Mouse (Mus musculus) kidney, postnatal 25 days (tissue): ENCODE data around the gene 1700015G11Rik.

Experiments
- DNase-seq, 2 experiments: peaks; one replicate each; pipeline ENCODE4 v3.0.0; 2021; ENCODE audit warnings: mixed read lengths in 2 of 2

Gene 1700015G11Rik

DNA sequence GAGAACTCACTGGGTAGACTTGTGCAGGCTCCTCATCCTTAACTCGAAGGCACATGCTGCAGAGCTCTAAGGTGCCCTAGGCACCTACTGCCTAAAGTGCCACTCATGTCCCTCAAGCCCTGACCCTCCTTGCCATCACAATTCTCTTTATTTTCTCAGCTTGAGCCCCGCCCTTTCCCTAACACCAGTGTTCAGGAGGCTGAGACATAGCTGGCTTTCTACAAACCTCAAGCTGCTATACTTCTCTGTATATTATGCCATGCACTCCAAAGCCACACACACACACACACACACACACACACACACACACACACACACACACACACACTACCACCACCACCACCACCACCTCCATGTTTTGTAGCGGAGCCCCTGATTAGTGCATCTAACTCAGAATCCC is at the start of gene 1700015G11Rik:
Gene 1700015G11Rik (minus strand): TSS at position 101 of the 400 bp plus-strand sequence.
- no peak for DNase-seq

DNA sequence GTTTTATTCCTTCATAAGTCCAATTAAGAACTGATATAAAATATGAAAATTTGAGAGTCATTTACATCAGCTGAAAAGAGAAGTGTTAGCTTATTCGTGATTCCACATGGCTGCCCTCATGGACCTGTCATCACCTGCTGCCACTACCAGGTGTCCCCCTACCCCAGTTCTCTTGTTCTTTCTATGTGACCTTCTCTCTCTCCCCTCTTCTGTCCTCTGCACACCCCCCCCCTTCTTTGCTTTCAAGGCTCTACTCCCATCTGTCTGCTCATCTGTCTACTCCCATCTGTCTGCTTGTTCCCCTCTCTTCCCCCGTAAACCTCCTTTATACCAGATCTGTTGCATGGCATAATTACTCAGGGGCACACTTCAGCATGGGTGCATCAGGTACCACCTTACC is 41.4 kb upstream of the 1700015G11Rik start:
- no peak for DNase-seq

DNA sequence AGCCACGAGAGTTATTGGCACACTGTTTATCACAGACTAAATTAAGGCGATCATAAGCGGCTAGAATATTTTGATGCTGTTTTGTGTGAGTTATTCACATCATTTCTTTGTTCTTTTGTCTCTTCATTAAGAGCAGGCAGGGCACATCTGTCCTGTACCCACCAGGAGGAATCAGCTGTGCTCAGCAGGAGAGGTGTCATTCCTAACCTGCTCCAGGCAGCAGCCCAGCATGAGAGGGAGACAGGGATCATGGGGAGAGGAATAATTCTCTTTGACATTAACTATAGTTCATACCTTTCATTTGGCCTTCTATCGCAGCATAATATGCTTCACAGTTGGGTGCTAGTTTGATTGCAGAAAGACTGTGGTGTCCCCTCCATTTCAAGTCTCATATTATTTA is 40.7 kb upstream of the 1700015G11Rik start:
- no peak for DNase-seq

GRCm38 (mm10) chr7:52055831-52056230 is 40.3 kb upstream of the 1700015G11Rik start:
- peak in 1 of 2 experiments; percentile 45 for DNase-seq

GRCm38 (mm10) chr7:52037600-52038582 is 22.4 kb upstream of the 1700015G11Rik start:
- peak in 1 of 2 experiments; percentile 35 for DNase-seq

DNA sequence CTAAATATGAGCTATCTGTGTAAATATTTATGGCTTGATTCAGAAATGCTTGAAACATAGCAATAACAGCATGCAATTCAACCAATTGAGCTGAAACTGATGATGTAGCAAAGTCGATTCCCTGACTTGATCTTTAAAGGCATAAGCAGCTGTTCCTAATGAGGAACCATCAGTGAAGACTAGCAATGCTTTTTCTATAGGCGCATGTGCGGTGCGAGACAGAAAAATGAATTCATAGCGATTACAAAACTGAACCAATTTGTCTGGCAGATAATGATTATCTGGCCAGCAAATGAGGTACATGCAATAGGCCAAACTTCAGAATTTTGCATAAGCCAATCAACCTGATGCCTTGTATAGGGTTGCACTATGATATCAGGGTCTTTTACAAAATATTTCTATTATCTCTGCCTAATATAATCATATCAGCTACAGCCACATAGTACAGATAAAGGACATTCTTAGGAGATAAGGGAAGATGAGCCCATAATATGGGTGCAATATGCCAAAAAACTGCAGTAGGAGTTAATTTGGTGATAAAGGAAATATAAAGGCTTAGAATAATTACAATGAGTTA is 8.6 kb upstream of the 1700015G11Rik start:
- no peak for DNase-seq

DNA sequence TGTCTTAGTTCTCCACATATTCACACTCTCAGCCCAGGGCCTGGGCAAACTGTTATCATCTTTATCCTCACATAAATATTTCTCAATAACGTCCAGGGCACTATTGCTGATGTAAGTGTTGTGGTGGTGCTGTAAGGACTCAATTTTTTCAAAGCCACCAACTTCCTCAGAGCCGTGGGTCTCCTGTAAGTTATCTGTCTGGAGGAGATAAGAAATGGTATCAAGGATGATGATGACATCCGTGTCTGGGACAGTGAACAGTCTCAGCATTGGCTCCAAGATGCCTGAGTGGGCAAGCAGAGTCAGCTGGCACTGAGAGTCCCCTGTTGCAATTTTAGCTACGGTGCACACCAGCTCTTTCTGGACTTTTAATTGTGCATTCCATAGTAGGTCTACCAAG is 6.5 kb upstream of the 1700015G11Rik start:
- DNase-seq, result no peak

DNA sequence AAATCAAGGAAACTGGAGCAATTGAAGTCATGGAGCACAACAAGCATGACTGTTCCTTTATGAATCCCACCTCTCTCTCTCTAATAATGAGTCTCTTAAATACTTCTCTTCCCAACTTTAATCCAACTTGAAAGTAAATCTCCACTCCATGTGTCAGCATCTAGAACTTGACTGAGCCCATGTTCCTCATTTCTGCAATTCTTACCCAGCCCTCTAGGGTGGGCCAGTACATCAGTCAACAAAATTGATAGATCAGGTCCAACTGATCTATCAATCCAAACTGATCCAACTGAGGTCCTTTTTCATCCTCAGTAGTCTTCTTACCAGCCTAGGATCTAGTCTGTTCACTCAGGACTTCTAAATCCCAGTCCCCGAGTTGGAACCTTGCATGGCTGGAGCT is 348 bp downstream of the 1700015G11Rik start:
- no peak for DNase-seq

- DNase-seq, result no peak
These were observed 2.1 kb downstream of the 1700015G11Rik start for GRCm38 (mm10) chr7:52013457-52013856.

GRCm38 (mm10) chr7:52007138-52007537 is 8.4 kb downstream of the 1700015G11Rik start:
- no peak for DNase-seq

DNA sequence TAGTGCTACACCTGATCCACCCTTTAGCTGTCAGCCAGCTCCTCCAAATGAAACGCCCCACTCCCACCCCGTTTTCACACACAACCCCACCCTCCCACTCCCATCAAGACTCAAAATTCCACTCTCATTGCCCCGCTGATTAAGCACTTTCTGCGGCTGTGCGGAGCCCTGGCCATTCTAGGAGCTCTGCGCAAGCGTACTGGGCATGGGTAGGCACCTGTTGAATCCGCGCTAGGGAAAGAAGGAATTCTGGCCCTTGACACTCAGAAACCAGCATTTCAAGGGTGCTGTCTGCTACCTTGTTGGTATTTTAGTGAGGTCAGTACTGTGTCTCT is 9.3 kb downstream of the 1700015G11Rik start:
- no peak for DNase-seq

- peak; percentile 97 to 99 for DNase-seq
These were observed 9.8 kb downstream of the 1700015G11Rik start, which contains the start of gene Svip for GRCm38 (mm10) chr7:52005511-52006295. TSS of gene Svip (minus strand) at chr7:52006018.

DNA sequence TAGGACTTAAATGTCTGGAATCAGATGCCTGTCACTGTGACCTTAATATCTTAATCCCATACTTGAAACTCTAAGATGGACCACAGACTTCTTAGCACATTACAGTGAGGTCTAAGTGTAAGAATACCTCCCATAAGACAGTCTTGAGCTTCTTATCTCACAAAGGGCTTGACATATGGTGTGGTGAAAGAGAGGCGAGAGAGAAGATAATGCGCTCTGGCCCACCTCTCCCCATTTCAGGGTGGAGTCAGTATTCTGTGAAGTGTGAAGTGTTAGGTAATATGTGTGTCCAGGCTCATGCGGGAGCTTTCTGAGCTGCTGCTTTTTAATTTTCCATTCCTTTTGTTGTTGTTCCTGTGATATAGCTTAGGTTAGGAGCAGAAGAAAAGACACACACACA is 24.5 kb downstream of the 1700015G11Rik start:
- no peak for DNase-seq

GRCm38 (mm10) chr7:51986909-51987308 is 28.6 kb downstream of the 1700015G11Rik start:
- DNase-seq, result no peak

GRCm38 (mm10) chr7:51985763-51986162 is 29.8 kb downstream of the 1700015G11Rik start:
- DNase-seq, result no peak

GRCm38 (mm10) chr7:51982303-51982702 is 33.2 kb downstream of the 1700015G11Rik start:
- DNase-seq, result no peak

GRCm38 (mm10) chr7:51979271-51979670 is 36.3 kb downstream of the 1700015G11Rik start:
- DNase-seq, result peak in 1 of 2 experiments; percentile 11

GRCm38 (mm10) chr7:51975181-51975580 is 40.3 kb downstream of the 1700015G11Rik start:
- DNase-seq, result no peak

- DNase-seq, result no peak
These were observed 42.0 kb downstream of the 1700015G11Rik start for GRCm38 (mm10) chr7:51973526-51973925.

DNA sequence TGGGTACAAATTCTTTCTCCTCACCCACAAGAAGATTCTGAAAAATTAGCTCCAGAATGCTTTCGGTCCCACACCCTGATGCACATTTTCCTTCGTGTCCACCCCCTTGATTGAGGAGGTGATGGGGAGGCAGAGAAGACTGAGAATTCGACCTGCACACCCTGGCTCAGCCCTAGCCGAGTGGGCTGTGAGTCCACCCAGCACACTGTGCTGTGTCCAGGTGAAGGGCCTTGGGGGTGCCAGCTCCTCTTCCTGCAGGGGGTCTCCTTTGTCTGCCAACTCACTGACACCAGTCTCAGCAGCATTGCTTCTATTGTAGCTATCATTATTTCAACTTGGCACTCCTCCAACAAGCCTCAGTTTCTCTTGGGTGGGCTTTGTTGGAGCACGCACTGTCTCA is 42.4 kb downstream of the 1700015G11Rik start:
- DNase-seq, result no peak

- peak in 1 of 2 experiments; percentile 40 for DNase-seq
These were observed 43.2 kb downstream of the 1700015G11Rik start for GRCm38 (mm10) chr7:51972252-51972855.

- no peak for DNase-seq
These were observed 46.1 kb downstream of the 1700015G11Rik start for GRCm38 (mm10) chr7:51969379-51969778.

- DNase-seq, result no peak
These were observed 47.9 kb downstream of the 1700015G11Rik start for GRCm38 (mm10) chr7:51967581-51967980.
